Mouse (Mus musculus): ENCODE results near the gene Sit1.
"Not testable (repeated sequence)": the region's sequence is repeated elsewhere in the genome, so short reads cannot be mapped to it uniquely, and the experiment has no call there.

Gene Sit1

GRCm38 (mm10) chr4:43499407-43500333 lies 16.1 kb upstream of the Sit1 start, which contains the start of gene Arhgef39:
Arhgef39 (minus strand) TSS chr4:43499695.
- DNase-seq = peak; percentile 92 to 93

GRCm38 (mm10) chr4:43498983-43499382 lies 15.4 kb upstream of the Sit1 start:
- DNase-seq = peak; percentile 50 to 64

- peak in 1 of 2 experiments; percentile 58 for DNase-seq
Observed at GRCm38 (mm10) chr4:43497946-43498345, 14.4 kb upstream of the Sit1 start.

GRCm38 (mm10) chr4:43497405-43497804 lies 13.9 kb upstream of the Sit1 start:
- peak; percentile 61 to 80 for DNase-seq

GRCm38 (mm10) chr4:43496587-43496986 lies 13.1 kb upstream of the Sit1 start:
- peak in 1 of 2 experiments; percentile 48 for DNase-seq

- DNase-seq = peak in 1 of 2 experiments; percentile 35
Observed at GRCm38 (mm10) chr4:43493846-43494240, 10.3 kb upstream of the Sit1 start.

- peak; percentile 97 to 98 for DNase-seq
Observed at GRCm38 (mm10) chr4:43493186-43493845, 9.8 kb upstream of the Sit1 start.

GRCm38 (mm10) chr4:43492821-43493185 lies 9.3 kb upstream of the Sit1 start, which contains the start of gene Ccdc107:
Ccdc107 (plus strand) TSS chr4:43492900.
- DNase-seq = peak; percentile 92 to 98

GRCm38 (mm10) chr4:43492101-43492820 lies 8.7 kb upstream of the Sit1 start:
- no peak for DNase-seq

GRCm38 (mm10) chr4:43490801-43491200 lies 7.3 kb upstream of the Sit1 start:
- DNase-seq = peak in 1 of 2 experiments; percentile 28

GRCm38 (mm10) chr4:43489611-43490010 lies 6.1 kb upstream of the Sit1 start:
- peak in 1 of 2 experiments; percentile 27 for DNase-seq

- not testable (repeated sequence) for DNase-seq
Observed at GRCm38 (mm10) chr4:43485666-43486065, 2.1 kb upstream of the Sit1 start.

- DNase-seq = no peak
Observed at GRCm38 (mm10) chr4:43482591-43482990, 943 bp downstream of the Sit1 start.

- no peak for DNase-seq
Observed at GRCm38 (mm10) chr4:43481894-43482456, 1.6 kb downstream of the Sit1 start.

- peak in 1 of 2 experiments; percentile 51 for DNase-seq
Observed at GRCm38 (mm10) chr4:43480985-43481384, 2.5 kb downstream of the Sit1 start.

GRCm38 (mm10) chr4:43478906-43479832 lies 4.4 kb downstream of the Sit1 start:
- DNase-seq = peak; percentile 68 to 85

- no peak for DNase-seq
Observed at GRCm38 (mm10) chr4:43478534-43478858, 5.0 kb downstream of the Sit1 start.

- peak; percentile 91 to 93 for DNase-seq
Observed at GRCm38 (mm10) chr4:43477857-43478533, 5.5 kb downstream of the Sit1 start.

- DNase-seq = peak; percentile 47 to 67
Observed at GRCm38 (mm10) chr4:43476604-43477003, 6.9 kb downstream of the Sit1 start.

GRCm38 (mm10) chr4:43473636-43474035 lies 9.9 kb downstream of the Sit1 start:
- no peak for DNase-seq

GRCm38 (mm10) chr4:43470301-43470700 lies 13.2 kb downstream of the Sit1 start:
- DNase-seq = no peak

Measured in kidney, postnatal 25 days (tissue).